Mouse (Mus musculus): Measurements from ENCODE around the gene Iqch. TPM values are rescaled to one million over a fixed set of nuclear protein-coding genes. Genes with fewer than 3 reads are reported as not detected.
"Not testable (repeated sequence)": the region's sequence is repeated elsewhere in the genome, so short reads cannot be mapped to it uniquely, and the experiment has no call there.

Iqch gene
- total RNA-seq, 2 experiments from 2014 or later = not detected

DNA sequence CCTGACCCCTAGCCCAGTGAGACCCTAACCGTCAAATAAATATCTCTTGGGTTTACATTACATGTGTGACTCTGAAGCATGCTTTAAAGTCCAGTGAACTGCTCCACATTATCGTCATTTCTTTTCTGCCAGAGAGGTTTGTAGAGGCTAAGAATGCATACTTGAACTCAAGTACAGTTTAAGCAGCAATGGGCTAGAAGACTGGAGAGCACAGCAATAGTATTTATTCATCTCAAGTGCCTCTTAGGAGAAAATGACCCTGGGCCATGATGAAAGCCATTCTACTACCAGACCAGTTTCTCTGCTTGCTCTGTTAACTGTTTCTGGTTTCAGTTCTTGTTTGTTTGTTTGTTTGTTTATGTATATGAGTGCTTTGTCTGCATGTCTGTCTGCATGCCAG lies 38.9 kb downstream of the Iqch start:
- DNase-seq = no peak

DNA sequence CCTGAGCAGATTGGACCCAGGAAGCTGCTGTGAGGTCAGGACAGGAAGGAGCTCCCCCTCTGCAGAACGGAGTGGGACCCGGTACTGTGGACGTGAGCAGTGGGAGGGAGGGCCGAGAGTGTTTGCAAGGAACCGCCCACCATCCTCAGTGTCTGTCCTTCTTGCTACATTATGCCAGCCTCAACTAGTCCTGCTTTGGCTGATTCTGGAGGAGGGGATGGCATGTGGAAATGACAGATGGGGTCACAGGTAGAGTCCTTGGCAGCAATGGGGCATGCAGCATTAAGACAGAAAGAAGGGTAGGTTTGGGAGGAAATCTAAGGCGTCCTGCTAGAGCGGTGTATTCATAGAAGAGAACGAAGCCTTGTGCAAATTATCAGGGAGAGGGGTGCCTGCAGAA lies 40.4 kb downstream of the Iqch start:
- no peak for DNase-seq

DNA sequence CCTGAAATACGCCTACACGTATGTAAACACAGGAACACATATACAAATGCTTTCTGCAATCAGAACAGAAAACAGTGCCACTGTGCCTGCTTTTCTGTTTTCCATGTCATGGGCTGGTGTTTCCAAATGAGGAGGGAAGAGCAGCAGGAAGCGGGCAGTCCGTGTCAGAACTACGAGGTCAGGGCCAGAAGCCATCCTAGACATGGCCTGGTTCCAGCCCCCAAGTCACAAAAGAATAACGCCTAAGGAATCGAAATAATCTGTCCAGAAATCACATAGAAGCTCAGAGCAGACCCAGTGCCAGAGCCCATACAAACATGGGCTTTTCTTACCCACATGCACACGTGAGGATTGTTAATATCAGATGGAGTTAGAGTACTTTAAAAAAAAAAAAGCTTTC lies 45.4 kb downstream of the Iqch start:
- no peak for DNase-seq

DNA sequence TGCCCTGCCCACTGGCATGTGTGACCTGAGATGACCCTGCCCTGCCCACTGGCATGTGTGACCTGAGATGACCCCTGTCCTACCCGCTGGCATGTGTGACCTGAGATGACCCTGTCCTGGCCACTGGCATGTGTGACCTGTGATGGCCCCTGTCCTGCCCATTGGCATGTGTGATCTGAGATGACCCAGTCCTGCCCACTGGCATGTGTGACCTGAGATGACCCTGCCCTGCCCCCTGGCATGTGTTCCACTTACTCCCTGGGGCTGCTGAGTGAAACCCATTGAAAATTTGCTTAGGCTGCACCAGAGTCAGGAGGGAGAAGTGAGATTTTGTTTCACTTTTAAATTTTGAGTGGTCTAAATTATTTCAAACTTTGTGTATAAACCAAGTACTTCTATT lies 46.0 kb downstream of the Iqch start:
- DNase-seq = no peak

DNA sequence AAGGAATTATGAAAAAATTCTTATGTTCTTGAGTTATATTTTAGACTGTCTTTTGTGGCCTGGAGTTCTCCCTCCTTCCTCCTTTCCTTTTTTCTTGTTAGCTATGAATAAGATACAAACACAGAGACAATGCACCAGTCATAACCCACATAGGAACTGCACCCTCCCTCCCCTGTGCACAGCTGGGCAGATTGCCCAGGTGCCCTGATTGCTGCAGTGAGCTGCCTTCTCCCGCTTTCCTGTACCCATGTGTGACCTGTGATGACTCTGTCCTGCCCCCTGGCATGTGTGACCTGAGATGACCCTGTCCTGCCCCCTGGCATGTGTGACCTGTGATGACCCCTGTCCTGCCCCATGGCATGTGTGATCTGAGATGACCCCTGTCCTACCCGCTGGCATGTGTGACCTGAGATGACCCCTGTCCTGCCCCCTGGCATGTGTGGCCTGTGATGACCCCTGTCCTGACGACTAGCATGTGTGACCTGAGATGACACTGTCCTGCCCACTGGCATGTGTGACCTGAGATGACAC lies 46.8 kb downstream of the Iqch start:
- no peak for DNase-seq

DNA sequence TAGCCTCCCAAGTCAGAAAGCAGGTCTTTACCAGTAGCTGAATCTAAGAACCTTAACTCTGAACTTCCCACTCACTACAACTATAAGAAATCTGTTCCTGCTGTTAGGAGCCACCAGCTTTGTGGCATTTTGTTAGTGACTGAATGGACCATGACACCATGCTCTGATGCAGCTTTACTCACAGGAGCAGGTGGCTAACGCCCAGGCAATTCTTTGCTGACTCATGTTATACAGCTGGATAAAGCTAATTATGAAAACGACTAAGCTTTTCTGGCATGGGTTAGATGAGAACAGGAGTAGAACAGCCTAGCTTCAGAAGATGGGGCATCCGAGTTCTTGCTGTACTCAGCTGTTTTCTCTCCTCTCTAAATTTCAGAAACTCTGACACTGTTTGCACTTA lies 48.7 kb downstream of the Iqch start:
- DNase-seq = no peak

DNA sequence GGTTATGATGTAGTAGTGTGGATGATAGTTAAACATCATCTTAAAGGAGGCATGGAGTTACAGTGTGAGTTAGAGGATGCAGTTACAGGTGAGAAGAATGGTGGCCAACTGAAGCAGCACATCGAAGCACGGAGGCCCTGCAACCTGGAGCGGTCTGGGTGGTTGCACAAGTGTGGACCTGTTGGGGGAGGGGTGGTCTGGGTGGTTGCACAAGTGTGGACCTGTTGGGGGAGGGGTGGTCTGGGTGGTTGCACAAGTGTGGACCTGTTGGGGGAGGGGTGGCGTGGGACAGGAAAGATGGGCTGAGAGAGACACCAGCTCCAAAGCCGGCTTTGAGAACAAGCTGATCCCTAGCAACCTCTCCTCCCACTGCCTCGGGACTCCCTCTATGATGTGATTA lies 51.6 kb downstream of the Iqch start:
- DNase-seq = not testable (repeated sequence)

DNA sequence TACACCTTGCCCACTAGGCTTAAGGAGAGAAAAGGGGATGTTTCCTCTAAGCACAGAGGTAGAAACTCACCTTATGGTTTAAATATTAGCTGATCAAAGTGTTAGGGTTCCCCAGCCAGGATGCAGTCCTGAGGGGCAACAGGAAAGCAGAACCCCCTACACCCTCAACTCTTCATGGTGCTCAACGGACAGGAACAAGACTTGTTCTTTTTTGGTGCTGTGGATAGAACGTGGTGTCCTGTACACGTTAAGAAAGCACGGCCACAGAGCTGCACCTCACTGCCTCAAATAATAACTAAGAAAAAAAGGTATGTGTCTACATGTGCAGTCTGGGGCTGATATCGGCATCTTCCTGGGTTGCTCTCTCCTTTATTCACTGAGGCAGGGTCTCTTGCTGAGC lies 53.3 kb downstream of the Iqch start:
- no peak for DNase-seq

DNA sequence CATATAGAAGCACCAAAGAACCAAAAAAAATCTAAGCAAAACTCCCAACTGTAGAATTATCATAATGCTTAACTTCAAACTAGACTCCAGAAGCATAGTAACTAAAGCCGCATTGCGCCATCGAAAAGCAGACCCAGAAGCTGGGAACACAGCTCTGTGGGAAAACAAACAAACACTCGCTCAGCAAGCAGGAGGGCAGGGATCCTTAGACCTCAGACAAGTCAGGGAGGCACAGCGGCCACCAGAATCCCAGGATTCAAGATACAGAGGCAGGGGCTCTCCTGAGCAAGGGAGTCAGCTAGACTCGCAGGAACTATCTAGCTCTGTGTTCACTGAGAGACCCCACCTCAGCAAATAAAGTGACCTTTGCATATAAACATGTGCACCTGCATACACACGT lies 60.4 kb downstream of the Iqch start:
- no peak for DNase-seq

DNA sequence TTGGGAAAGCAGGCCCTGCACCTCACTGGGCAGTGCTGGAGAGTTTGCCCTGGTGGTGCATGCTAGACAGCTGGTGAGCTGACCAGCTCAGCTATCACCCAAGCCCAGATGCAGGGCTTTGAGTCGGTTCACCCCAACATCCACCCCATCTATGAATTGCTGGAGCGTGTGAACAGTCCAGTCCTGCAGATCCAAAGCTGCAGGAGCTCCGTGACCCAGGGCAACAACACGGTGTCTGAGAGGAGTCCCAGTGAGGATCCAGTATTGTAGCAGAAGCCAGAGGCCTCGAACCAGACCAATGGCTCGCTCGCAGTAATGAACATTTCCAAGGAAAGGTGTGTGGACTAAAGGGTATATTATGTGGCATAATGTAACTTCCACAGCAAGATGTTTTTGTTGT lies 61.0 kb downstream of the Iqch start:
- DNase-seq = no peak

DNA sequence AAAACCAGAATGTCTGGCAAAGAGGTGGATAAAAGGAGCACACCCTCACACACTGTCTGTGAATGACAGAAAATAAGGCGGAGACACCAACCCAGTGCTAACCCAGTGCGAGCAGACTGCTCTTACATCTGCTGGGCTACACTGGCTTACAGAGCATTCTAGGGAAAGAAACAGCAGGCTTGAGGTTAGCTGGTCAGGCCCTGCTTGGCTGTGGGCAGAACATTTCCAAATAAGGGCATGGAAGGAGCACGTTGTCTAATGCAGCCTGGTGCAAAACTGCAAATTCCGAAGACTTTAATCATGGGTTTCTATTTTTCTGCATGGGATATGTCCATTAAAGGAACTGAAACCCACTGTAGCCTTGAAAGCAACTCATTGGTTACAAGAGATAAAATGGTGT lies 64.8 kb downstream of the Iqch start:
- no peak for DNase-seq

DNA sequence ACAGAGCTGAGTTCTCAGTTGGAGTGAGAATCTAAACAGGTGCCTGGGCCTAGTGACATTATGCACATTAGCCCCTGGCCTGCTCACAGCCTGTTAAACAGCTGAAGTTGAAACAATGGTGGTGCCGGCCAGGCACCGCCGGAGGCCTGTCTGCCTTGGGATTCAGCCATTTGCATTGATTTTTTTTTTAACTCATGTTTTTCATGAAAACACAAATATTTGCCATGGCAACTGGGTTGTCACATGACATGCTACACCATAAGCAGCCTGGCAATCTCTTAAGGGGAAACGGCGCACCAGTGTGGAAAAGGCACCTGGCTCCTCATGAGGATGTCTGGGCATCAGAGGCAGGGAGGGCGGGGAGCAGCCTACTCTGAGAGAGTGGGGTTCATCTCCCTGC lies 67.3 kb downstream of the Iqch start:
- no peak for DNase-seq

DNA sequence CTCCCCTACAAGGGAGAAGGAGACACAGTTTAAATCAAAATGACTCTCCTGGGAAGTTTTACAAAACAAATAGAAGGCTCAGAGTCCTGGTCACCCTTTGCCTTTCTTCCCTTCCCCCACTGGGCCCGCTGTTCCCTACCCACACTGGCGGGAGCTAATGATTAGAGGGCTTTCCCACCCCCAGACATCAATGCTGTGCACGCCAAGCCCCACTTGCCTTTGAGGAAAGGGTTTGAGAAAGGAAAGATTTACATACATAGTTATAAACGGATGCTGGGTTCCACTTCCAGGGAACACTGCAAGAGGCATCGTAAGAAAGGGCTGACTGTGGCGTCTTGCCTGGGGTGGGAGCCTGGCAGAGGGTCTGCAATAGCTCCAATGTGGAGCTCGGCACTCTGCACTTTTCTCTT lies 67.9 kb downstream of the Iqch start:
- no peak for DNase-seq

DNA sequence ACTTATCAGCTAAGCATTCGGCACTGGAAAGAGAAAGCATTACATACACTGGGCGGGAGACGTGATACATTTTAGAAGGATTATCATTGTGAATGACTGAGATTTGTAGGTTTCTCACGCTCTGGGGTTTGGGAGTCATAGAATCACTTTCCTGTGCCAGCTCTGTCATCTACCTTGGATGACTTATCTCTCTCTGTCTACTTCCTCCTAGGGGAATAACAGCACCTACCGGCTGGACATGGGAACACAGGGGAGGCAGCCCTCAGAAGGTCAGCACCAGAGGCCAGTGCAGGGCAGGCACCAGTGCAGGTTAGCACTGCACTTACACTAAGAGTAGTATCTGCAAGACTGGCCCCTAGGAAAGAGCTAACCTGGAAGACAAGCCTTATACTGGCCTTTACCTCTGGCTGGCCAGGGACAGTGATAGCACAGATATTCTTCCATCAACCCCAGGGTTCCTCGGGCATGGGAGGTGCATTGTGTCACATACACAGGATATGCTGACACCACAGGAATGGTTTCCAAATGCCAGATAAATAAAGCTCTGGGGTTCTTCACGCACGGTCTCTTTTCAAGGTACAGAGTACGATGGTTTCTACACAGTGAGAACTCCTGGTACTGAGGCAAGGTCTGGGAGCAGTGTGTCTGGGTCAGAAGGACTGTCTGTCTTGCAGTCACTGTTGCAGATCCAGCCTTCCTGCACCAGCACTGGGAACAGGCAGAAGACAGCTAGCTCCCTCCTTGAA lies 69.2 kb downstream of the Iqch start:
- DNase-seq = no peak

DNA sequence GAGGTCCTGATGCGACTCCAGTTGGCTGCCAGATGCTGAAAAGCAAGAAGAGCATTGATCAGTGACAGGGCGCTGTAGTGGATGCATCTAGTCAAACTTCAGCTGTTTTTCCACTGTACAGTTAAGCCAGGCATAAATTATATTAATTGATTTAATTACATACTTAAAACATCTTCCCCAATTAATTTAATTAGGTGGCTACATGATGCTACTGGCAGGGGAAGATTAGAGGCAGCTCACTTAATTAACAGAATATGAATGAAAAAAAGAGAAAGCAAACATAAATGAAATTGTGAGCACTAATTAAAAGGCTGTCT lies 78.4 kb downstream of the Iqch start:
- no peak for DNase-seq

DNA sequence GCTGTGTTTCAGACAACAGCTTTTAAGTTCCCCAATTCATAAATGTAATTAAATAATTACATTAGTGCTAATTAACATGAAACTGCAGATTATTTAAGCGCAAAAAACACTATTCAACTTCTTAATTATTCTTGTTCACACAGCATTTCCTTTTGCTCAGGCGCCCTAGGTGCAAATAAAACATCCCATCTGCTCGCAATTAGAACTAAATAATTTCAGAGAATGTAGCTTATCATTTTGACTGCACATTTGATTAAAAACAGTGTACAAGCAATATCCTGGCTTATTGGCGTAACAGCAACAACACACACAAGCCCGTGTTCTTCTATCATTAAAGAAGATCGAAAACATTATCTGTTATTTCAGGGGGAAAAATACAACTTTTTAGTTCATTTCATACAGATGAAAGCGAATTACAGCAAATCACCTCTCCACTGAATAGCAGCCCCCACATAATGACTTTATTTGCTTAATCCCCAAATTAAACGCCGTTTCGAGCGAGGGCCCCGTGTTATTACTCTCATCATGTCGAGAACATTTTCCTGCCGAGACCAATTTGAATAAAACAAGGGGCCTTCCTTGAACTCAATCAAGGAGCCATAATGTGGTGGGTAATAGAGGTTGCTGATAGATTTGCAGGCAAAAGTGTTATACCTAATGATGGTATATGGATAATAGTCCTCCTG lies 78.9 kb downstream of the Iqch start:
- no peak for DNase-seq

DNA sequence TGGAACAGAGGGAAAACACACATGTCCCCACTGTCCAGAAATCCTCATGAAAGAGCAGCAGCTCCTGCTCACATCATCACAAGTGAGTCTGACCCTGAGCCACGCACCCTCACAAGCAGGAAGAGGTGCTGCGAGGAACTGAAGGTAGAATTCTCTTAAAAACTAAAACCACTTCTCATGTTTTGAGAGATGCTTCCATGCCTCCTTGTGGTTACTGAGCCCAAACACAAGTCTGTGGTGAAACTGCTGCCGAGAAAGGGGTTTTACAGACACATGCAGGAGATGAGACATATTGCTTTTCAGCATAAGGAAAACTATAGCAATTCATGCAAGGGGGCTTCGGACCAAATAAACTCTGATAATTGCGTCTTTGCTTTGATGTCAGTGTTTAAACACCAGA lies 89.4 kb downstream of the Iqch start:
- no peak for DNase-seq

DNA sequence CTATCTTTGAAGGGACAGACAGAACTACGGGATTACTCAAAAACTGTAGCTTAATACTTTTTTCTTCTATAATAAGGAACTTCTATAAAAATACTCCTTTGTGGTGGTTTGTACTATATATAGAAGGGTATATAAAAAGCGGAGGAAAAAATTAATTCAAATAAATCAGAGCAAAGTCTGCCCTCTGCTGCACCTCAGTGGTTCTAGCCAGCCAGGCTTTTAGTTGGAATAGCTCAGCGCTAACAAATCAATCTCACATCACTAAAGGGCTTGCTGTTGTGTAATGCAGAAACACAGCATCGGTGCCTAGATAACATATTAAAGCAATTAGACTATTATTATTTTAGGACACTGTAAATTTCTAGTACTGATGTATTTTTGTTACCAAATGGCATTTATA lies 91.3 kb downstream of the Iqch start:
- no peak for DNase-seq

DNA sequence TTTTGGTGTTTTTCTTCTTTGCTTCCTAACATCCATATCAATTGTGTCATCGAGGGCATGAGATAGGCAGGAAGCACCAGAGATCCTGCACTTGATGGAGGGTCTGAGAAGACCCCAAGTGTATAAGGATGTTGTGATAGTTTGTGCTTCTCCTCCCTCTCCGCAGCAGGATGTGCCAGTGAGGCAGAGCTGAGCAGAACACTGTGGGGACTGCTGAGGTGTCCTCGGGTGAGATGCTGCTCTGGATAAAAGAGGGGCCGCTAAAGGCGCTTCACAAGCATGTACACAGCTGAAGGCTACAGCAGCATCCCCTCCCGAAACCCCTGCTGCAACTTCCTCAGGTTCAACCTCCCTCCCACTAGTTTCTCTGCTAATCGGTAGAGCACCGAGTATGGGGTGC lies 95.2 kb downstream of the Iqch start:
- DNase-seq = no peak

DNA sequence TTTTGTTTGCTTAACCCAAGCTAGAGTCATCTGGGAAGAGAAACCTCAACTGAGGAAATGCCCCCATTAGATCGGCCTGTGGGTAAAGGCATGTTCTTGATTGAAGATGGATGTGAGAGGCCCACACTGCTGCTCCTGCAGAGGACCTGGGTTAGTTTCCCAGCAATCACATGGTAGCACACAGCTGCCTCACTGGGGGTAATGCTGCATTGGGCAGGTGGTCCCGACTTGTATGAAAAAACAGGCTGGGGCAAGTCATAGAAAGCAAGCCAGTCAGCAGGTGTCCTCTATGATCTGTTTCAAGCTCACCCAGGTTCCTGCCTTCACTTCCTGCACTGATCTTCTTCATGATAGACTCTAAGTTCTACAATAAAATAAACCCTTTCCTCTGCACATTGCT lies 98.4 kb downstream of the Iqch start:
- DNase-seq = no peak

DNA sequence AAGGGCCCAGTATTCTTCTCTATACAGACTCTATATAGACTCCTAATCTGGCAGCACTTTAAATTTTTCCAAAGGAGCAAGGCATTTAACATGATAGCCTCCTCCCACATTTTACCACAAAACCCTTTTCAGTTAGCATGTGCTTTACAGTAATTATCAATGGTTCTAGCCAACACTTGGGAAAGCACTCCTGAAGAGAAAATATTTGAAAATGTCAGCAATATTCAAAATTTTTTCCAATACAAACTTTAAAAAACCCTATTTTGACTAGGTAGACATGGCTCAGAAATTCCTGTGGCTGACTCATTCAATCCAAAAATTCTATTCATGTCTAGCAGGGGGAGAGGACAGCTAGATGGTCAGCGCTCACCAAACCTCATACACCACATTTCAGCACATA lies 100.8 kb downstream of the Iqch start:
- DNase-seq = no peak

DNA sequence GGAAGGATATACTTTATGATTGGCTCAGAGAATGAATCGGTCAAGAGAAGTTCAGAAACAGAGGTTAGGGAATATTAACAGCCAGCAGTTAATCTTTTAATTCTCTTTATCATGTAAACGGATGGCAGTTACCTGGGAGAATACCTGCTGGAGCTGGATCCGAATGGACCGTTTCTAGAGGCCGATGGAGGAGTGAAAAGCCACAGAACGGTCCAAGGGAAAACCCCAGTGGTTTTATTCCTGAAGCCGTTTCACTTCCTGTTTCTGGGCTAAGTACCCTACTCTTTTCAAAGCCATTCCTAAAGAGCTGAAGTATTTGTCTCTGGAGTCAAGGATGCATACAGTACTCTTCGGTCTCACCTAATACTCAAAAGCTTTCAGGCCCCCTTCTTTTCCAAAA lies 102.4 kb downstream of the Iqch start:
- DNase-seq = no peak

DNA sequence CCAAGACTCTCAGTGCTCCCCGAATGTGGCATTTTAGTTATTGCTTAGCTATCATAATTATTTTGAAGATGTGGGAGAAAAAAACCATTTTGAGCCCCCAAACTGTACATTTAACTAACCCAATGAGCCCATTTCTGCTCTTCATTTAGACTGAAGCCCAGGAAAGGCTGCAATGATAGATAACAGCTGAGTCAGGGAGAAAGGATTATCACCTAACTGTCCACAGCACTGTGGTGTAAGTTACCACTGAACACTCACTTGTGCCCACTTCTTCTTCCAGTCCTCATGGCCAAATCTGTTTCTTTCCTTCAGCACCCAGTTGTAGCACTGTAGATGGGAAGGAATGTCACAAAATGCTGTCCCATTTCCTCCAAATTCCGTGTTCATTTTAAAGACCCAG lies 106.5 kb downstream of the Iqch start:
- DNase-seq = no peak

DNA sequence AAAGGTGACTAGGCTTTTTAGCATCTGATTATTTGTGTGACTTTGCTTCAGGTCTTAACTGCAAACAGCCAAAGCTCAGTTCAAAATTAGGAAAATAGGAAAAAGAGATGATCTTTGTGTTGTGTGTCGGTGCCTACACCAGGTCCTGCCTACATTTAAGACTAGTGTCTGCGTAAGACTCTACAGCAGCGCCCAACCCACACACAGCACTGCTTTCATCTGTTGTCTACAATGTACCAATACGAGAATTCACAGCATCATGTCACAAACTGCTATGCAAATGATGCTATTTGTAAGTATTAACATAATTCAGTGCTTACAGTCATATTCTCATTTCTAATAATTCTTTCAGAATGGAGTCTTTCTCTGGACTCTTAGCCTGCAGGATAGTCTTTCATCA lies 108.5 kb downstream of the Iqch start:
- no peak for DNase-seq

All from gastrocnemius, postnatal 10 days (tissue).